Mouse (Mus musculus): ENCODE measurements around the gene Bmpr2. TPM values are rescaled to one million over a fixed set of nuclear protein-coding genes. Genes with fewer than 3 reads are reported as not detected.

The Bmpr2 gene
- polyA plus RNA-seq, 1 experiment from 2014 or later: 11.9 TPM

- no peaks in the 10 kb centered on the region for H3K4me1 ChIP-seq (ENCODE audit: control insufficient read depth, insufficient read depth, low read length)
- no peak overlapping the region for H3K4me3 ChIP-seq (ENCODE audit: low read depth, low read length)
- no peak for ATAC-seq (replicated peaks; ENCODE audit: insufficient number of reproducible peaks, low FRiP score, low TSS enrichment, low read depth)
- DNase-seq (ENCODE audit: low spot score): no peak
- no peaks in the 10 kb centered on the region for H3K9me3 ChIP-seq (replicated peaks; ENCODE audit: control insufficient read depth, low read length)
- 94% methylated on average over 1 of the region's 1 CpGs for WGBS
- H3K27ac ChIP-seq (replicated peaks; ENCODE audit: low read depth, low read length): no peak overlapping the region
- H3K4me2 ChIP-seq (ENCODE audit: low read depth, low read length): no peak overlapping the region
- no peaks in the 10 kb centered on the region for H3K27me3 ChIP-seq (ENCODE audit: control insufficient read depth, insufficient read depth, low read length)
- H3K36me3 ChIP-seq (replicated peaks; ENCODE audit: control insufficient read depth, insufficient read depth, low read depth, low read length): no peaks in the 10 kb centered on the region; the same call in 1 of the 2 replicates
- H3K9ac ChIP-seq (replicated peaks; ENCODE audit: low read length): no peak overlapping the region
Observed at GRCm38 (mm10) chr1:59859046-59859445, 95.8 kb downstream of the Bmpr2 start.

- no peaks in the 10 kb centered on the region for H3K9me3 ChIP-seq (replicated peaks; ENCODE audit: control insufficient read depth, low read length)
- H3K27ac ChIP-seq (replicated peaks; ENCODE audit: low read depth, low read length): no peak overlapping the region
- 86% methylated on average over 1 of the region's 1 CpGs for whole genome bisulfite sequencing
- H3K9ac ChIP-seq (replicated peaks; ENCODE audit: low read length): no peak overlapping the region
- ATAC-seq (replicated peaks; ENCODE audit: insufficient number of reproducible peaks, low FRiP score, low TSS enrichment, low read depth) (no peak), DNase-seq (ENCODE audit: low spot score) (no peak)
- no peaks in the 10 kb centered on the region; the same call in 1 of the 2 replicates for H3K36me3 ChIP-seq (replicated peaks; ENCODE audit: control insufficient read depth, insufficient read depth, low read depth, low read length)
- H3K4me1 ChIP-seq (ENCODE audit: control insufficient read depth, insufficient read depth, low read length): no peaks in the 10 kb centered on the region
- no peaks in the 10 kb centered on the region for H3K27me3 ChIP-seq (ENCODE audit: control insufficient read depth, insufficient read depth, low read length)
- H3K4me2 ChIP-seq (ENCODE audit: low read depth, low read length): no peak overlapping the region
- no peak overlapping the region for H3K4me3 ChIP-seq (ENCODE audit: low read depth, low read length)
Observed at GRCm38 (mm10) chr1:59862144-59862543, 98.9 kb downstream of the Bmpr2 start.

GRCm38 (mm10) chr1:59868041-59868440 is 104.8 kb downstream of the Bmpr2 start:
- Histone ChIP-seq H3K27me3 (ENCODE audit: control insufficient read depth, insufficient read depth, low read length) (no peaks in the 10 kb centered on the region), H3K27ac (replicated peaks; ENCODE audit: low read depth, low read length) (no peak overlapping the region), H3K4me1 (ENCODE audit: control insufficient read depth, insufficient read depth, low read length) (no peaks in the 10 kb centered on the region), H3K4me3 (ENCODE audit: low read depth, low read length) (no peak overlapping the region), H3K36me3 (replicated peaks; ENCODE audit: control insufficient read depth, insufficient read depth, low read depth, low read length) (no peaks in the 10 kb centered on the region; the same call in none of the 2 replicates), H3K9me3 (replicated peaks; ENCODE audit: control insufficient read depth, low read length) (no peaks in the 10 kb centered on the region), H3K9ac (replicated peaks; ENCODE audit: low read length) (no peak overlapping the region), H3K4me2 (ENCODE audit: low read depth, low read length) (no peak overlapping the region)
- DNase-seq (ENCODE audit: low spot score) (no peak), ATAC-seq (replicated peaks; ENCODE audit: insufficient number of reproducible peaks, low FRiP score, low TSS enrichment, low read depth) (no peak)
- 93% methylated on average over 5 of the region's 5 CpGs for WGBS

- no peak overlapping the region for H3K27ac ChIP-seq (replicated peaks; ENCODE audit: low read depth, low read length)
- no peaks in the 10 kb centered on the region; the same call in none of the 2 replicates for H3K36me3 ChIP-seq (replicated peaks; ENCODE audit: control insufficient read depth, insufficient read depth, low read depth, low read length)
- no peak for DNase-seq (ENCODE audit: low spot score)
- no peak for ATAC-seq (replicated peaks; ENCODE audit: insufficient number of reproducible peaks, low FRiP score, low TSS enrichment, low read depth)
- WGBS: 90% methylated on average over 3 of the region's 3 CpGs
- H3K4me1 ChIP-seq (ENCODE audit: control insufficient read depth, insufficient read depth, low read length): no peaks in the 10 kb centered on the region
- H3K4me2 ChIP-seq (ENCODE audit: low read depth, low read length): no peak overlapping the region
- no peak overlapping the region for H3K9ac ChIP-seq (replicated peaks; ENCODE audit: low read length)
- H3K4me3 ChIP-seq (ENCODE audit: low read depth, low read length): no peak overlapping the region
- H3K27me3 ChIP-seq (ENCODE audit: control insufficient read depth, insufficient read depth, low read length): no peaks in the 10 kb centered on the region
- no peaks in the 10 kb centered on the region for H3K9me3 ChIP-seq (replicated peaks; ENCODE audit: control insufficient read depth, low read length)
Observed at GRCm38 (mm10) chr1:59874023-59874422, 110.8 kb downstream of the Bmpr2 start.

- WGBS: 91% methylated on average over 7 of the region's 7 CpGs
- Histone ChIP-seq H3K4me1 (ENCODE audit: control insufficient read depth, insufficient read depth, low read length) (no peaks in the 10 kb centered on the region), H3K4me3 (ENCODE audit: low read depth, low read length) (no peak overlapping the region), H3K4me2 (ENCODE audit: low read depth, low read length) (no peak overlapping the region), H3K36me3 (replicated peaks; ENCODE audit: control insufficient read depth, insufficient read depth, low read depth, low read length) (no peaks in the 10 kb centered on the region; the same call in 1 of the 2 replicates), H3K9ac (replicated peaks; ENCODE audit: low read length) (no peak overlapping the region), H3K9me3 (replicated peaks; ENCODE audit: control insufficient read depth, low read length) (no peaks in the 10 kb centered on the region), H3K27ac (replicated peaks; ENCODE audit: low read depth, low read length) (no peak overlapping the region), H3K27me3 (ENCODE audit: control insufficient read depth, insufficient read depth, low read length) (no peaks in the 10 kb centered on the region)
- no peak for ATAC-seq (replicated peaks; ENCODE audit: insufficient number of reproducible peaks, low FRiP score, low TSS enrichment, low read depth)
- no peak for DNase-seq (ENCODE audit: low spot score)
Observed at GRCm38 (mm10) chr1:59878098-59878497, 114.9 kb downstream of the Bmpr2 start.

- 33% methylated on average over 3 of the region's 3 CpGs for WGBS
- peak; percentile 72 for ATAC-seq (replicated peaks; ENCODE audit: insufficient number of reproducible peaks, low FRiP score, low TSS enrichment, low read depth)
- H3K9me3 ChIP-seq (replicated peaks; ENCODE audit: control insufficient read depth, low read length): no peaks in the 10 kb centered on the region
- no peak overlapping the region for H3K27ac ChIP-seq (replicated peaks; ENCODE audit: low read depth, low read length)
- H3K27me3 ChIP-seq (ENCODE audit: control insufficient read depth, insufficient read depth, low read length): no peaks in the 10 kb centered on the region
- no peak overlapping the region for H3K4me3 ChIP-seq (ENCODE audit: low read depth, low read length)
- no peak overlapping the region for H3K9ac ChIP-seq (replicated peaks; ENCODE audit: low read length)
- H3K4me1 ChIP-seq (ENCODE audit: control insufficient read depth, insufficient read depth, low read length): no peaks in the 10 kb centered on the region
- peak; percentile 78 for DNase-seq (ENCODE audit: low spot score)
- no peak overlapping the region for H3K4me2 ChIP-seq (ENCODE audit: low read depth, low read length)
- H3K36me3 ChIP-seq (replicated peaks; ENCODE audit: control insufficient read depth, insufficient read depth, low read depth, low read length): no peaks in the 10 kb centered on the region
Observed at GRCm38 (mm10) chr1:59883349-59884134, 120.3 kb downstream of the Bmpr2 start.

- ATAC-seq (replicated peaks; ENCODE audit: insufficient number of reproducible peaks, low FRiP score, low TSS enrichment, low read depth) (no peak), DNase-seq (ENCODE audit: low spot score) (no peak)
- no peak overlapping the region for H3K27ac ChIP-seq (replicated peaks; ENCODE audit: low read depth, low read length)
- H3K4me1 ChIP-seq (ENCODE audit: control insufficient read depth, insufficient read depth, low read length): no peaks in the 10 kb centered on the region
- 46% methylated on average over 4 of the region's 4 CpGs for WGBS
- H3K9ac ChIP-seq (replicated peaks; ENCODE audit: low read length): no peak overlapping the region
- no peak overlapping the region for H3K4me3 ChIP-seq (ENCODE audit: low read depth, low read length)
- no peaks in the 10 kb centered on the region for H3K27me3 ChIP-seq (ENCODE audit: control insufficient read depth, insufficient read depth, low read length)
- H3K36me3 ChIP-seq (replicated peaks; ENCODE audit: control insufficient read depth, insufficient read depth, low read depth, low read length): no peaks in the 10 kb centered on the region
- no peaks in the 10 kb centered on the region for H3K9me3 ChIP-seq (replicated peaks; ENCODE audit: control insufficient read depth, low read length)
- no peak overlapping the region for H3K4me2 ChIP-seq (ENCODE audit: low read depth, low read length)
Observed at GRCm38 (mm10) chr1:59886899-59887298, 123.7 kb downstream of the Bmpr2 start.

- Histone ChIP-seq H3K9me3 (replicated peaks; ENCODE audit: control insufficient read depth, low read length) (no peaks in the 10 kb centered on the region), H3K27ac (replicated peaks; ENCODE audit: low read depth, low read length) (no peak overlapping the region), H3K9ac (replicated peaks; ENCODE audit: low read length) (no peak overlapping the region), H3K4me1 (ENCODE audit: control insufficient read depth, insufficient read depth, low read length) (no peaks in the 10 kb centered on the region), H3K36me3 (replicated peaks; ENCODE audit: control insufficient read depth, insufficient read depth, low read depth, low read length) (no peaks in the 10 kb centered on the region), H3K27me3 (ENCODE audit: control insufficient read depth, insufficient read depth, low read length) (no peaks in the 10 kb centered on the region), H3K4me3 (ENCODE audit: low read depth, low read length) (no peak overlapping the region), H3K4me2 (ENCODE audit: low read depth, low read length) (no peak overlapping the region)
- ATAC-seq (replicated peaks; ENCODE audit: insufficient number of reproducible peaks, low FRiP score, low TSS enrichment, low read depth): no peak
- DNase-seq (ENCODE audit: low spot score): peak; percentile 26
Observed at GRCm38 (mm10) chr1:59888018-59888417, 124.8 kb downstream of the Bmpr2 start.

All from embryonic facial prominence, embryonic 11.5 days (tissue).